Mouse (Mus musculus): ENCODE measurements at regions not wholly inside any gene's neighbourhood (a gene's known extent, or its start where the extent isn't known, plus 50 kb on each side); places are given as distances from the start of the nearest gene placed in this dataset.

- peak; percentile 68 for TF ChIP-seq CTCF (IDR thresholded peaks at IDR 0.05)
- intact Hi-C loops (cut with DNase I) = loop anchor here (1.0 to 10.0 kb wide), 3 partner anchors 143 to 485 kb away; no protein-coding TSS in a partner anchor
- peak; percentile 32 to 35 for DNase-seq (ENCODE audit: extremely low spot score in 1 of 2, low spot score in 2 of 2)
These were observed 62.8 kb upstream of the Las1l start for GRCm38 (mm10) chrX:96019556-96019955.

DNA sequence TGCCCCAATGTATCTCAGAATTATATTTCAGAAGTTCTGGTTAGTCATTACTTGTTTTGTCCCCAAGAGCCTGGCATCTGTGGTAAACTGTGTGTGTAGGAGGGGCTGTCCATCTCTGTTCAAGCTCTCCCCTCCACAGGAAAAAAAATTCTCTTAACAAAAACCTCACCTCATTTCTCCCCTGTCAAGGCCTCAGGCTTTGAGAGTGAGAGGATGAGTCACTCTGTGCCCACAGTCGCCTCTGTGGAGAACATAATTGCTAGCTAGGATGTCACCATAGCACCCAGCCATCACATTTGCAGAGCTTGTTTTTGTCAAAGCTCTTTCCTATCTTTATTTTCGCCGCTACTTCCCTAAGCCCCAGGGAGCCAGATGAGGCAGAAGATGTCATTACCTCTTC, 63.6 kb upstream of the Las1l start:
- DNase-seq (ENCODE audit: extremely low spot score in 1 of 2, low spot score in 2 of 2) = no peak
- intact Hi-C loops (cut with DNase I) = loop anchor here (10.0 kb wide), 1 partner anchor 74 kb away; the partner anchor contains the start of gene Msn
- no peak overlapping the region for H3K4me3 ChIP-seq
- no peak for TF ChIP-seq CTCF (IDR thresholded peaks at IDR 0.05)
- no peak overlapping the region for H3K27ac ChIP-seq

More at GRCm38 (mm10) chrX:96019556-96019955, 62.8 kb upstream of the Las1l start:
- Histone ChIP-seq H3K27ac (no peak overlapping the region), H3K4me3 (no peak overlapping the region)

DNA sequence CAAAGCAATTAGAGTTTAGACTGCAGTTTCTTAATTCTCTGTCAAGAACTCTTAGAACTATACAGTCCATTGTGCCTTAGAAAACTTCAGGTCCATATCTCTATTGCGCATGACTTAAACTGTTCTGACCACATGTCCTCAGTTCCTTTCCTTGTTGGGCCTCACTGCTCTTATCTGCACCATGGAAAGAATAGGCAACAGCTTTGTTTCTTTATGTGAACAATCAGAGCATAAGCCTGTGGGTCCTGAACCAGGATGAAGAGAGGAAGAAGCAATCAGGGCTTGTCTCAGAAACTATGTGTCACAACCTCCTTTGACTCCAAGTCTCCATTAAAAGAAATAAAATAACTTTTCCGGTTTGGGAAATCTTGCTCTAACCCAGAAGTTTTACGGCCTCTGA, 68.6 kb upstream of the Las1l start:
- Histone ChIP-seq H3K4me3 (no peak overlapping the region), H3K27ac (no peak overlapping the region)
- DNase-seq (ENCODE audit: extremely low spot score in 1 of 2, low spot score in 2 of 2) = no peak
- intact Hi-C loops (cut with DNase I) = loop anchor here (5.0 to 10.0 kb wide), 2 partner anchors 69 to 107 kb away; partner anchors contain the start of gene Msn
- no peak for TF ChIP-seq CTCF (IDR thresholded peaks at IDR 0.05)

DNA sequence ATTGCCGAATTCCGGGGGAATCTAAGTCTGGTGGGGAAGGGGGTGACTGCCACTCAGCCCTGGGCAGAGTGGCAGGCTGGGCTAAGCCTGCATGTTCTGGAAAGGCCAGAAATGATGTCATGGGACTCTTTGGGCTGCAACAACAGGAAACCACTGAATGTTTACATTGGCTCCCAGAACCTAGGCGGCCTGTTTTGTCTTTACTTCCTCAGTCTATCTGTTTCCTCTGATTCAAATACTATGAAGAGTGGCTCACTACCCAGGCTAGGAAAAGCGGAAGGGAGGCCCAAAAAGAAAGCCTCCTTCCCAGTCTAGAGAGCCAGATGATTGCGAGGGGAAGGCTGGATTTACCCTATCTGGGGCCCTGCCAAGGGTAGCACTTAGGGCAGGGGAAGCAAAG, 69.1 kb upstream of the Las1l start:
- no peak for DNase-seq (ENCODE audit: extremely low spot score in 1 of 2, low spot score in 2 of 2)
- no peak overlapping the region for H3K4me3 ChIP-seq
- intact Hi-C loops (cut with DNase I) = loop anchor here (5.0 to 10.0 kb wide), 2 partner anchors 69 to 106 kb away; partner anchors contain the start of gene Msn
- H3K27ac ChIP-seq = no peak overlapping the region
- TF ChIP-seq CTCF (IDR thresholded peaks at IDR 0.05) = no peak

GRCm38 (mm10) chrX:96031591-96031990, 64.3 kb upstream of the Msn start:
- no peak for TF ChIP-seq CTCF (IDR thresholded peaks at IDR 0.05)
- no peak overlapping the region for H3K27ac ChIP-seq
- no peak overlapping the region for H3K4me3 ChIP-seq
- intact Hi-C loops (cut with DNase I) = no loop called here
- no peak for DNase-seq (ENCODE audit: extremely low spot score in 1 of 2, low spot score in 2 of 2)

DNA sequence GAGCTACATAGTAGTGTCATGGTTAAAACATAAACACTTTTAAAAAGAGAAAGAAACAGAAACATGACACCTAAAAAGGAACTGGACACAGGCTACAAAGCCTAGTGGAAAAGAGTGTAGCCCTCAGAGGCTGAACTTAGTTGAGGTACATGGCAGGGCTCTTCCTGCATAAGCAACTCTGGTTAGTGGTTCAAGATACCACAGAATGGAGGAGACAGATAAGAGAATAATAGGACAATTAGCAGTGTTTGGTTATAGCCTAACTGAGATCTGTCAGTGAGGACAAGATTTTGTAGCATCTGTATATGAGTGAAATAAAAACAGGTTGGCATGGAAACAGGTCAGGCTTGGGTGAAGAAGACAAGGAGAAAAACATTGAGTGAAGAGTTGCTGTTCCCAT, 60.5 kb upstream of the Msn start:
- no peak overlapping the region for H3K4me3 ChIP-seq
- intact Hi-C loops (cut with DNase I) = no loop called here
- no peak overlapping the region for H3K27ac ChIP-seq
- no peak for DNase-seq (ENCODE audit: extremely low spot score in 1 of 2, low spot score in 2 of 2)
- TF ChIP-seq CTCF (IDR thresholded peaks at IDR 0.05) = no peak

DNA sequence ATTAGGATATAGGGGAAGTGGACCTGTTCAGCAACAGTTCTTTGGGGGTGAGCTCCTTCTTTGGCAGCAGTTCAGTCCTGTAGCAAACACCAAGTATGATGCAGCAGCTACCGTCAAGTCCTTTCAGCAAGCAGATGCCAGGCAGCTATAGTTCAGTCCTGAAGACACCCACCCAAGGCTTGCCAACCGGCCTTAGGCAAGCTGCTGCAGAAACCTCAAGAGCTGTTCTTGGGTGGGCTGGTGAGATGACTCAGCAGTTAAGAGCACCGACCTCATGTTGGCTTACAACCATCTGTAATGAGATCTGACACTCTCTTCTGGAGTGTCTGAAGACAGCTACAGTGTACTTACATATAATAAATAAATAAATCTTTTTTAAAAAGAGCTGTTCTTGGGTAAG, 53.6 kb upstream of the Msn start:
- no peak for DNase-seq (ENCODE audit: extremely low spot score in 1 of 2, low spot score in 2 of 2)
- Histone ChIP-seq H3K4me3 (no peak overlapping the region), H3K27ac (no peak overlapping the region)
- TF ChIP-seq CTCF (IDR thresholded peaks at IDR 0.05) = no peak
- intact Hi-C loops (cut with DNase I) = no loop called here
